Mouse (Mus musculus) brain, adult 10 weeks (tissue): ENCODE data around the gene Alyref2. TPM values are rescaled to one million over a fixed set of nuclear protein-coding genes. Genes with fewer than 3 reads are reported as not detected.

Experiments
- polyA plus RNA-seq: library from polyadenylated mRNA; stranded (reverse); fragments of 350-450 nt; fragmentation: Illumina TruSeq; extraction: RNeasy Lipid Tissue Mini Kit (QIAGEN cat#74804); gene quantifications from one replicate; pipeline ENCODE4 v1.2.3, GENCODE M21; 2015; ENCODE audit warnings: low read depth, low replicate concordance

The Alyref2 gene
- 6.3 TPM for polyA plus RNA-seq

GRCm38 (mm10) chr1:171503250-171503591 lies at the start of gene Alyref2:
Gene Alyref2, plus strand, starts transcription at chr1:171503478.

GRCm38 (mm10) chr1:171535194-171535593 lies 31.9 kb downstream of the Alyref2 start, which contains the start of gene Itln1:
Gene Itln1, minus strand, starts transcription at chr1:171535294.

Other genes with a start within 250 kb of the Alyref2 start
- 44.0 TPM for gene B4galt3, start 233.2 kb upstream of the Alyref2 start, polyA plus RNA-seq
- 35.3 TPM for gene Ppox, start 222.3 kb upstream of the Alyref2 start, polyA plus RNA-seq
- 47.5 TPM for gene Usp21, start 215.5 kb upstream of the Alyref2 start, polyA plus RNA-seq
- 187 TPM for gene Ufc1, start 208.5 kb upstream of the Alyref2 start, polyA plus RNA-seq
- 42.7 TPM for gene Dedd, start 174.3 kb upstream of the Alyref2 start, polyA plus RNA-seq
- gene Nit1, start 157.8 kb upstream of the Alyref2 start, polyA plus RNA-seq, result 59.9 TPM
- 221 TPM for gene Pfdn2, start 157.8 kb upstream of the Alyref2 start, polyA plus RNA-seq
- 5.8 TPM for gene Klhdc9, start 142.7 kb upstream of the Alyref2 start, polyA plus RNA-seq
- 4.8 TPM for gene Nectin4, start 133.4 kb upstream of the Alyref2 start, polyA plus RNA-seq
- 2.2 TPM for gene Arhgap30, start 114.5 kb upstream of the Alyref2 start, polyA plus RNA-seq
- 125 TPM for gene Usf1, start 92.2 kb upstream of the Alyref2 start, polyA plus RNA-seq
- not detected for gene Tstd1, start 84.6 kb upstream of the Alyref2 start, polyA plus RNA-seq
- 10.4 TPM for gene F11r, start 65.9 kb upstream of the Alyref2 start, polyA plus RNA-seq
- not detected for gene Itln1, start 31.8 kb downstream of the Alyref2 start, polyA plus RNA-seq
- not detected for gene Cd244a, start 55.7 kb downstream of the Alyref2 start, polyA plus RNA-seq
- gene Ly9, start 103.9 kb downstream of the Alyref2 start, polyA plus RNA-seq, result 0.21 TPM
- gene Slamf7, start 149.6 kb downstream of the Alyref2 start, polyA plus RNA-seq, result not detected
- gene Cd48, start 178.5 kb downstream of the Alyref2 start, polyA plus RNA-seq, result 2.5 TPM